Mouse (Mus musculus) cerebellum, adult 2 months (tissue): ENCODE results near the gene Id1.

Experiments used
- CTCF ChIP-seq: fragments of 200-500 bp; IDR thresholded peaks from 2 replicates; pipeline ENCODE4 v1.5.1; 2011; ENCODE audit warnings: low read depth, mild to moderate bottlenecking, control low read depth, low read length, moderate library complexity, borderline replicate concordance; ENCODE audit not compliant: insufficient read depth
- POLR2A ChIP-seq: fragments of 200-500 bp; IDR thresholded peaks from 2 replicates; pipeline ENCODE4 v1.6.1; 2011; ENCODE audit warnings: low read length, control low read depth, borderline replicate concordance; ENCODE audit not compliant: insufficient read depth

GRCm38 (mm10) chr2:152756474-152757393, 20.7 kb downstream of the Id1 start:
- no peak for TF ChIP-seq CTCF
- no peak for TF ChIP-seq POLR2A
